Mouse (Mus musculus) intestine, postnatal 0 days (tissue): ENCODE data around the gene Cpped1. TPM values are rescaled to one million over a fixed set of nuclear protein-coding genes. Genes with fewer than 3 reads are reported as not detected.

Source experiments
- ATAC-seq: fragments of 200-750 bp; cut with Nextera tagmentation; 2 replicates; pipeline ENCODE4 v1.8.0; 2017; ENCODE audit warnings: mild to moderate bottlenecking, moderate TSS enrichment, moderate library complexity
- H3K27ac ChIP-seq: fragments of 300-500 bp; sonication (generic); 2 replicates; pipeline ENCODE4 v1.5.1; 2014; ENCODE audit warnings: mild to moderate bottlenecking, low read depth, low read length, moderate library complexity
- H3K27me3 ChIP-seq: fragments of 300-500 bp; sonication (generic); replicated peaks from 2 replicates; pipeline ENCODE4 v1.6.1; 2014; ENCODE audit warnings: low read length, mixed read lengths; ENCODE audit not compliant: control insufficient read depth, insufficient read depth
- H3K36me3 ChIP-seq: fragments of 300-500 bp; sonication (generic); 2 replicates; pipeline ENCODE4 v1.6.1; 2014; ENCODE audit warnings: mild to moderate bottlenecking, moderate library complexity; ENCODE audit not compliant: control insufficient read depth, insufficient read depth
- H3K4me1 ChIP-seq: fragments of 300-500 bp; sonication (generic); replicated peaks from 2 replicates; pipeline ENCODE4 v1.6.1; 2014; ENCODE audit warnings: antibody characterized with exemption, low read length, mixed read lengths; ENCODE audit not compliant: control insufficient read depth, insufficient read depth
- H3K4me2 ChIP-seq: fragments of 300-500 bp; sonication (generic); replicated peaks from 2 replicates; pipeline ENCODE4 v1.6.1; 2014; ENCODE audit warnings: low read depth, mild to moderate bottlenecking, moderate library complexity
- H3K4me3 ChIP-seq: fragments of 300-500 bp; sonication (generic); 2 replicates; pipeline ENCODE4 v1.5.1; 2014; ENCODE audit warnings: low read depth, low read length
- H3K9ac ChIP-seq: fragments of 300-500 bp; sonication (generic); 2 replicates; pipeline ENCODE4 v1.6.1; 2014; ENCODE audit warnings: mild to moderate bottlenecking, low read depth, low read length
- H3K9me3 ChIP-seq: fragments of 300-500 bp; sonication (generic); 2 replicates; pipeline ENCODE4 v1.6.1; 2016; ENCODE audit warnings: mixed run types; ENCODE audit not compliant: control insufficient read depth
- CTCF ChIP-seq: sonication (generic); IDR thresholded peaks from 2 replicates; pipeline ENCODE4 v1.5.1; 2016; ENCODE audit warnings: low read depth, mild to moderate bottlenecking, control low read depth, antibody characterized with exemption, moderate library complexity
- WGBS: fragments of 180-500 bp; shearing (Covaris S2); extraction: QIAGEN DNeasy Blood & Tissue Kit; methylation state at CpG from one replicate; pipeline ENCODE4 v1.1.7; 2014; 5-methylcytosine and 5-hydroxymethylcytosine counted together
- polyA plus RNA-seq: library from polyadenylated mRNA; unstranded; fragments of >200 nt; fragmentation: Nextera tagmentation; extraction: Ambion mirVana; gene quantifications from 2 replicates; pipeline ENCODE4 v1.2.1, GENCODE M21; 2015

Cpped1 gene
- polyA plus RNA-seq, 1 experiment from 2014 or later: 31.6 TPM

GRCm38 (mm10) chr16:11754136-11754535 lies 155.1 kb downstream of the Cpped1 start:
- Histone ChIP-seq H3K36me3 (peaks cover 7% of the 10 kb centered on the region; the same call in 1 of the 2 replicates), H3K27me3 (no peaks in the 10 kb centered on the region), H3K9me3 (no peaks in the 10 kb centered on the region), H3K27ac (no peak overlapping the region), H3K4me2 (no peak overlapping the region), H3K9ac (no peak overlapping the region), H3K4me1 (no peaks in the 10 kb centered on the region), H3K4me3 (no peak overlapping the region)
- no peak for ATAC-seq
- TF ChIP-seq CTCF: no peak
- WGBS: 95% methylated on average over 2 of the region's 2 CpGs

Other genes with a start within 250 kb of the Cpped1 start
- gene Shisa9, start 74.7 kb upstream of the Cpped1 start, polyA plus RNA-seq: 0.37 and 0.78 TPM in 2 replicates